Mouse (Mus musculus) hindbrain, embryonic 14.5 days (tissue): Measurements from ENCODE around the gene Polm. TPM values are rescaled to one million over a fixed set of nuclear protein-coding genes. Genes with fewer than 3 reads are reported as not detected.
"Not testable (repeated sequence)": the region's sequence is repeated elsewhere in the genome, so short reads cannot be mapped to it uniquely, and the experiment has no call there.

Experiments used
- ATAC-seq: fragments of 200-750 bp; cut with Nextera tagmentation; 2 replicates; pipeline ENCODE4 v1.8.0; 2017; ENCODE audit warnings: moderate number of reproducible peaks, mild to moderate bottlenecking, moderate TSS enrichment, moderate library complexity; ENCODE audit not compliant: low FRiP score
- DNase-seq: peaks from one replicate; pipeline ENCODE4 v3.0.0-alpha.2; 2015; ENCODE audit warnings: low spot score
- H3K27ac ChIP-seq: fragments of 300-500 bp; sonication (generic); 2 replicates; pipeline ENCODE4 v1.5.1; 2014; ENCODE audit warnings: mild to moderate bottlenecking, moderate library complexity
- H3K27me3 ChIP-seq: fragments of 300-500 bp; sonication (generic); 2 replicates; pipeline ENCODE4 v1.6.1; 2014; ENCODE audit warnings: mild to moderate bottlenecking, low read length, mixed read lengths; ENCODE audit not compliant: control insufficient read depth, insufficient read depth
- H3K36me3 ChIP-seq: fragments of 300-500 bp; sonication (generic); replicated peaks from 2 replicates; pipeline ENCODE4 v1.6.1; 2014; ENCODE audit not compliant: control insufficient read depth, insufficient read depth
- H3K4me1 ChIP-seq: fragments of 300-500 bp; sonication (generic); replicated peaks from 2 replicates; pipeline ENCODE4 v1.6.1; 2014; ENCODE audit warnings: antibody characterized with exemption, low read length, mixed read lengths; ENCODE audit not compliant: control insufficient read depth, insufficient read depth
- H3K4me2 ChIP-seq: fragments of 300-500 bp; sonication (generic); replicated peaks from 2 replicates; pipeline ENCODE4 v1.6.1; 2014; ENCODE audit warnings: mild to moderate bottlenecking, moderate library complexity
- H3K4me3 ChIP-seq: fragments of 300-500 bp; sonication (generic); replicated peaks from 2 replicates; pipeline ENCODE4 v1.5.1; 2014; ENCODE audit warnings: mild to moderate bottlenecking, low read length
- H3K9ac ChIP-seq: fragments of 300-500 bp; sonication (generic); 2 replicates; pipeline ENCODE4 v1.6.1; 2014
- H3K9me3 ChIP-seq: fragments of 300-500 bp; sonication (generic); 2 replicates; pipeline ENCODE4 v1.6.1; 2016; ENCODE audit warnings: low read length; ENCODE audit not compliant: control insufficient read depth
- WGBS: fragments of 180-500 bp; shearing (Covaris S2); extraction: QIAGEN DNeasy Blood & Tissue Kit; methylation state at CpG from one replicate; pipeline ENCODE4 v1.1.7; 2014; 5-methylcytosine and 5-hydroxymethylcytosine counted together
- polyA plus RNA-seq: library from polyadenylated mRNA; unstranded; fragments of >200 nt; fragmentation: Nextera tagmentation; extraction: Ambion mirVana; gene quantifications from 2 replicates; pipeline ENCODE4 v1.2.1, GENCODE M21; 2014

The Polm gene
- polyA plus RNA-seq, 1 experiment from 2014 or later = 4.7 TPM

- Histone ChIP-seq H3K27me3 (no peaks in the 10 kb centered on the region), H3K9ac (no peak overlapping the region), H3K36me3 (peaks cover 42% of the 10 kb centered on the region), H3K9me3 (no peaks in the 10 kb centered on the region), H3K4me1 (no peaks in the 10 kb centered on the region), H3K4me2 (no peak overlapping the region), H3K27ac (no peak overlapping the region), H3K4me3 (no peak overlapping the region)
- WGBS = 94% methylated on average over 5 of the region's 5 CpGs
- ATAC-seq = no peak
- no peak for DNase-seq
These were observed 9.9 kb downstream of the Polm start for GRCm38 (mm10) chr11:5827931-5828330.

GRCm38 (mm10) chr11:5825432-5825831 lies 12.4 kb downstream of the Polm start:
- no peaks in the 10 kb centered on the region for H3K27me3 ChIP-seq
- H3K9me3 ChIP-seq = no peaks in the 10 kb centered on the region
- H3K27ac ChIP-seq = no peak overlapping the region
- no peak for ATAC-seq
- no peak overlapping the region for H3K9ac ChIP-seq
- H3K4me1 ChIP-seq = no peaks in the 10 kb centered on the region
- DNase-seq = no peak
- H3K4me3 ChIP-seq = no peak overlapping the region
- H3K36me3 ChIP-seq = peaks cover 24% of the 10 kb centered on the region
- no peak overlapping the region for H3K4me2 ChIP-seq

GRCm38 (mm10) chr11:5819223-5819622 lies 18.6 kb downstream of the Polm start:
- WGBS = 62% methylated on average over 2 of the region's 2 CpGs
- no peak overlapping the region for H3K27ac ChIP-seq
- H3K27me3 ChIP-seq = no peaks in the 10 kb centered on the region
- no peak overlapping the region for H3K9ac ChIP-seq
- no peak overlapping the region for H3K4me3 ChIP-seq
- no peak for DNase-seq
- H3K9me3 ChIP-seq = no peaks in the 10 kb centered on the region
- ATAC-seq = no peak
- no peak overlapping the region for H3K4me2 ChIP-seq
- H3K36me3 ChIP-seq = no peaks in the 10 kb centered on the region
- no peaks in the 10 kb centered on the region for H3K4me1 ChIP-seq

- Histone ChIP-seq H3K27ac (no peak overlapping the region), H3K9ac (no peak overlapping the region), H3K36me3 (no peaks in the 10 kb centered on the region), H3K4me1 (no peaks in the 10 kb centered on the region), H3K4me3 (no peak overlapping the region), H3K9me3 (no peaks in the 10 kb centered on the region), H3K4me2 (no peak overlapping the region), H3K27me3 (no peaks in the 10 kb centered on the region)
- no peak for ATAC-seq
- WGBS = 78% methylated on average over 10 of the region's 10 CpGs
- no peak for DNase-seq
These were observed 24.4 kb downstream of the Polm start for GRCm38 (mm10) chr11:5813381-5813780.

- not testable (repeated sequence) for H3K4me1 ChIP-seq, H3K27me3 ChIP-seq, H3K4me3 ChIP-seq, H3K27ac ChIP-seq, H3K9me3 ChIP-seq, H3K4me2 ChIP-seq, DNase-seq, ATAC-seq, H3K36me3 ChIP-seq, H3K9ac ChIP-seq
- WGBS = 88% methylated on average over 4 of the region's 4 CpGs
These were observed 28.3 kb downstream of the Polm start for GRCm38 (mm10) chr11:5809487-5809886.

- Histone ChIP-seq H3K27me3 (no peaks in the 10 kb centered on the region), H3K4me3 (no peak overlapping the region), H3K9me3 (no peaks in the 10 kb centered on the region), H3K4me1 (no peaks in the 10 kb centered on the region; the same call in 1 of the 2 replicates), H3K4me2 (no peak overlapping the region), H3K9ac (no peak overlapping the region), H3K27ac (no peak overlapping the region), H3K36me3 (no peaks in the 10 kb centered on the region)
- 86% methylated on average over 9 of the region's 9 CpGs for WGBS
- DNase-seq (no peak), ATAC-seq (no peak)
These were observed 29.9 kb downstream of the Polm start for GRCm38 (mm10) chr11:5807956-5808355.

- WGBS = 91% methylated on average over 3 of the region's 3 CpGs
- Histone ChIP-seq H3K27me3 (no peaks in the 10 kb centered on the region), H3K4me3 (no peak overlapping the region), H3K4me2 (no peak overlapping the region), H3K36me3 (peaks cover 6% of the 10 kb centered on the region), H3K4me1 (no peaks in the 10 kb centered on the region; the same call in 1 of the 2 replicates), H3K27ac (no peak overlapping the region), H3K9me3 (no peaks in the 10 kb centered on the region), H3K9ac (no peak overlapping the region)
- no peak for ATAC-seq
- no peak for DNase-seq
These were observed 32.1 kb downstream of the Polm start for GRCm38 (mm10) chr11:5805711-5806110.

GRCm38 (mm10) chr11:5804174-5804573 lies 33.6 kb downstream of the Polm start:
- 84% methylated on average over 5 of the region's 5 CpGs for WGBS
- H3K9me3 ChIP-seq = no peaks in the 10 kb centered on the region
- ATAC-seq (no peak), DNase-seq (no peak)
- H3K36me3 ChIP-seq = peaks cover 21% of the 10 kb centered on the region
- no peak overlapping the region for H3K27ac ChIP-seq
- H3K4me3 ChIP-seq = no peak overlapping the region
- H3K4me1 ChIP-seq = no peaks in the 10 kb centered on the region; the same call in 1 of the 2 replicates
- no peak overlapping the region for H3K9ac ChIP-seq
- no peak overlapping the region for H3K4me2 ChIP-seq
- H3K27me3 ChIP-seq = no peaks in the 10 kb centered on the region

GRCm38 (mm10) chr11:5803551-5803981 lies 34.2 kb downstream of the Polm start, which contains the start of gene Pgam2:
Pgam2 (minus strand) TSS chr11:5803733.
- Histone ChIP-seq H3K36me3 (peaks cover 28% of the 10 kb centered on the region), H3K27ac (no peak within 1 kb of the TSS), H3K9ac (no peak within 1 kb of the TSS), H3K4me2 (no peak within 1 kb of the TSS), H3K4me3 (no peak within 1 kb of the TSS), H3K4me1 (no peaks in the 10 kb centered on the region; the same call in 1 of the 2 replicates), H3K27me3 (no peaks in the 10 kb centered on the region), H3K9me3 (no peaks in the 10 kb centered on the region)
- ATAC-seq = peak; percentile 19
- WGBS = 51% methylated on average over 8 of the region's 8 CpGs
- DNase-seq = no peak
